Mouse (Mus musculus): Measurements from ENCODE around the gene Adap2.

- TF ChIP-seq CTCF (IDR thresholded peaks at IDR 0.05; ENCODE audit: extremely low read depth, insufficient read length, insufficient replicate concordance, low read depth, low read length) (no peak), POLR2A (IDR thresholded peaks at IDR 0.05; ENCODE audit: low read depth, low read length) (no peak)
Observed at GRCm38 (mm10) chr11:80136786-80137185, 17.1 kb upstream of the Adap2 start.

Data from small intestine, adult 2 months (tissue).